Mouse (Mus musculus) layer of hippocampus, postnatal 25 days (tissue): ENCODE measurements around the gene Crip3. TPM values are rescaled to one million over a fixed set of nuclear protein-coding genes. Genes with fewer than 3 reads are reported as not detected.

ENCODE experiments used
- DNase-seq, 2 experiments: peaks; one replicate each; pipeline ENCODE4 v3.0.0; 2022; ENCODE audit warnings: mixed read lengths in 2 of 2, low spot score in 1 of 2; ENCODE audit errors: extremely low spot score in 1 of 2
- total RNA-seq, 2 experiments: library from RNA; stranded (reverse); gene quantifications; 2 replicates each; pipeline ENCODE4 v1.2.3; 2021

Crip3 gene
- total RNA-seq: 1 to 10 TPM; 2.5 to 2.9 TPM

DNA sequence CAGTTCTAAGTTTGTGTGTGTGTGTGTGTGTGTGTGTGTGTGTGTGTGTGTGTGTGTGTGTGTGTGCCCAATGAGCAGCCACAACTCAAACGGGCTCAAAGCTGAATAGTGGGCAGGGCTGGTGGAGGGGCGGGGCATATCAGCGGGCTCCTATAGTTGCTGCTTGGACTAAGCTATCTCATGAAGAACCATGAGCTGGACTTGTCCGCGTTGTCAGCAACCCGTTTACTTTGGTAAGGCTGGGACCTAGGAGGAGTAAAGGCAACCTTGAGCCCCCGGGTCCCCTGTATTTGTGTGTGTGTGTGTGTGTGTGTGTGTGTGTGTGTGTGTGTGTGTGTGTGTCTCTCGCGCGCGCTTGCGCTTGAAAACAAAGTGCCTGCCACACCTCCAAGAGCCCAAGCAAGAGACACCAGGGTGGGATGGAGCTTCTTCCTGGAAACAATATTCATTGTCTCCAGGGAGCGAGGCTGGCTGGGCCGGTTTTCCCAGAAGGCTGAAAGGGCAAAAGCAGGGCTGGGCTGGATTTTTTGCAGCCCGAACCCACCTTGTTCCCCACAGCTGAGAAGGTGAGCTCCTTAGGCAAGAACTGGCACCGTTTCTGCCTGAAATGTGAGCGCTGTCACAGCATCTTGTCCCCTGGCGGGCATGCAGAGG is at the start of gene Crip3:
Crip3 (plus strand) TSS at position 166 of the 654 bp plus-strand sequence.
- no peak for DNase-seq

GRCm38 (mm10) chr17:46383294-46384060 is 45.2 kb upstream of the Crip3 start, which contains the start of gene Zfp318:
Gene Zfp318 (plus strand): TSS chr17:46383731.
- peak; percentile 93 to 94 for DNase-seq

GRCm38 (mm10) chr17:46384061-46384801 is 44.5 kb upstream of the Crip3 start:
- DNase-seq: peak; percentile 17 to 20

DNA sequence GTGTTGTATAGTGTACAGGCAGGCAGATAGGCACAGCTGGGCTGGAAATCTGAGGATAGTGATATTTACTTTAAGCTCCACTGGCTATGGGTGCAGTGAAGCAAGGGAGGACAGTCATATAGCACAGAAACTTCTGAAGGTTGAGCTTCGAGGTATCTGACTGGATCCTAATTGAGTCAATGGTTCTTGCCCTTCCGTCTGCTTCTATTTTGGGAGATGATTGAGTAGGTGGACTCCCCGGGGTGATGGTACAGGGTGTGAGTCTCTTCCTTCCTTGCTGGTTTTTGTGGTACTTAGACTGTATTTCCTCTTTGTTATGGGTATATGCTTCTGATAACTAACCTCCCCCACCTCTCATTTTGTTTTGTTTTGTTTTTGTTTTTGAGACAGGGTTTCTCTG is 40.5 kb upstream of the Crip3 start:
- DNase-seq: no peak

DNA sequence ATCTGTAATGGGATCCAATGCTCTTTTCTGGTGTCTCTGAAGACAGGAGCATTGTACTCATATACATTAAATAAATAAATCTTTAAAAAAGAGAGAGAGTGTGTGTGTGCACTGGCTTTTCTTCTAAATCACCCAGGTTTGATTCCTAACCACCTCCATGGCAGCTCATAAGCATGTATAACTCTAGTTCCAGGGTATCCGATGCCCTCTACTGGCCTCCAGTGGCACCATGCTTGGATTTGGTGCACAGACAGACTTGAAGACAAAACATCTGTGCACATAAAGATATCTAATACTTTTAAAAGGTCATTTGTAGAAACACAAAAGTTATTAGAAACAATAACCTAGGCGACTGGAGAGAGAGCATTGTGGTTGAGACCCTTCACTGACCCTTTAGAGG is 35.7 kb upstream of the Crip3 start:
- peak in 1 of 2 experiments; percentile 17 for DNase-seq

- DNase-seq: no peak
Observed at GRCm38 (mm10) chr17:46394631-46395030, 34.1 kb upstream of the Crip3 start.

GRCm38 (mm10) chr17:46408478-46408877 is 20.2 kb upstream of the Crip3 start:
- DNase-seq: no peak

GRCm38 (mm10) chr17:46418628-46419027 is 10.1 kb upstream of the Crip3 start:
- no peak for DNase-seq

DNA sequence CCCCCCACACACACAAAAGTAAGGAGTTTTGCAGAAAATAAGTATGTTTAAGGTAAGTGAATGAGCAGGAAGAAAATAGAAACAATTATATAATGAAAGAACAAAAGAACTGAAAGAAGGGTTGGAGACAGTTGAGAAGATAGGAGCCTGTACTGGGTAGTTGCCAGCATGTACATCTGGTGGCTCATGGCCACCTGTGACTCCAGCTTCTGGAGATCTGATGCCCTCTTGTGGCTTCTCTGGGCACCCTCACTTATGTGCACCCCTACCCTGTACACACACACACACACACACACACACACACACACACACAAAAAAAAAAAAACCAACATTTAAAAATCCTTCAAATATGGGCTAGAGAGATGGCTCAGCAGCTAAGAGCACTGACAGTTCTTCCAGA is 9.0 kb upstream of the Crip3 start:
- DNase-seq: no peak

GRCm38 (mm10) chr17:46426496-46426895 is 2.2 kb upstream of the Crip3 start:
- no peak for DNase-seq

GRCm38 (mm10) chr17:46433627-46434026 is 4.9 kb downstream of the Crip3 start:
- DNase-seq: no peak

- no peak for DNase-seq
Observed at GRCm38 (mm10) chr17:46436672-46437366, 8.1 kb downstream of the Crip3 start.

DNA sequence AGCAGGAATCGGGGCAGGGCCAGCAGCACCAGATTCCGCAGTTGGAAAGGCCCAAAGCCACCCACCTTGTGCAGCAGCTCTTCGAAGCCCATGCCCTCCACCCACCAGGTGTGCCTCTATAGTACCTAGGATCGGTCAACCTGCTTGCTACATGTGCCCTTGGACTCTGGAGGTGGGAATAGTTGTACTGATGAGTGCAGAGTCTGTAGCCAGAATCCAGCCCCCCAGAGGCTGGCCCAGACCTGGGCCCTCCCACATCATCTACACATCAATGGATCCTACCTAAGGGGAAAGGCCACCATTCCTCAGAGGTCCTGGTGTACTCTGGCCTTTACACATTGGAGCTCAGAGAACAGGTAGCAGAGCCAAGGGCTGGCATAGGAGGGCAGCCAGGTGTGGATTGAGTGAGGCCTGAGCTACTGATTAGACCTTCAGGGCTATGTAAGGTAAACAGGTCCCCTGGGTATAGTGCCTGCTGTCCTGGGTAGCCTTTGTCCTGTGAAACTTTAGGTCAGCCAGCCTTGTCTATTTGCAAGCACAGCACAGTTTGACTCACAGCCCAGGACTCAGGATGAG is 9.7 kb downstream of the Crip3 start, which contains the start of gene Slc22a7:
Slc22a7 (minus strand) TSS at position 160 of the 576 bp plus-strand sequence.
- DNase-seq: no peak

DNA sequence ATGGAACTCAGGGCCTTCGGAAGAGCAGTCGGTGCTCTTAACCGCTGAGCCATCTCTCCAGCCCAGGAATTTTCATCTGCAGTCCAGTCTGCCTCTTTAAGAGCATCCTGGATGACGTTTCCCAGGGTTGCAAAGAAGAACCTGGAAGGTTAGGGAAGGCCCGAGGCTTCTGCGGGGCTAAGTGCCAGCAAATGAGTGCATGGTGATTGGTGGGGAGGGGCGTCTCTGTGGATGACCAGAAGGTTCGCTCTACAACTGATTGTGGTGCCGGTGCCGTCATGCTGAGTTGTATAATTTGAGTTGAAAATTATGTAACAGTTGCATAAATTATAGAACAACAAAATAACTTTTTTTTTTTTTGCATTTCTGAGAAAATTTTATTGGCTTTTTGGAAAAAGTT is 10.4 kb downstream of the Crip3 start:
- DNase-seq: no peak

GRCm38 (mm10) chr17:46444839-46445579 is 16.3 kb downstream of the Crip3 start:
- no peak for DNase-seq

GRCm38 (mm10) chr17:46446264-46446663 is 17.5 kb downstream of the Crip3 start:
- no peak for DNase-seq

DNA sequence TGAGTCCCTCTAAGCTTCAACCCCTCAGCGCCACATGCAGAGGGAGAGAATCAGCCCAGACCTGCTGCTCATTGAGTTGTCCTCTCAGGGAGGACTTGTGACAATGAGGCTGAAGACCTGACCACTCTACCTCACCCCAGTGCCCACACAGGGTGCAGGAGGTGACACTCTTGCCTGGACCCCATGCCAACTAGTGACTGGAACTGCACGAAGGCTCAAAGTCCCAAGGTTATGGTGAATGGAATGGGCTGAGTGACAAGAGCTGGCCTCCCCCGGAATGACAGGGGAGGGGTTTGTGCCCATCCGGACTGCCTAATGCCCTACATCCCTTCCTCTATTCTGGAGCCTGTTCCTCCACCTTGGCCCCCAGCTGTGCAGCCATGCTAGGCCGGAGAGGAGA is 24.0 kb downstream of the Crip3 start:
- DNase-seq: no peak

DNA sequence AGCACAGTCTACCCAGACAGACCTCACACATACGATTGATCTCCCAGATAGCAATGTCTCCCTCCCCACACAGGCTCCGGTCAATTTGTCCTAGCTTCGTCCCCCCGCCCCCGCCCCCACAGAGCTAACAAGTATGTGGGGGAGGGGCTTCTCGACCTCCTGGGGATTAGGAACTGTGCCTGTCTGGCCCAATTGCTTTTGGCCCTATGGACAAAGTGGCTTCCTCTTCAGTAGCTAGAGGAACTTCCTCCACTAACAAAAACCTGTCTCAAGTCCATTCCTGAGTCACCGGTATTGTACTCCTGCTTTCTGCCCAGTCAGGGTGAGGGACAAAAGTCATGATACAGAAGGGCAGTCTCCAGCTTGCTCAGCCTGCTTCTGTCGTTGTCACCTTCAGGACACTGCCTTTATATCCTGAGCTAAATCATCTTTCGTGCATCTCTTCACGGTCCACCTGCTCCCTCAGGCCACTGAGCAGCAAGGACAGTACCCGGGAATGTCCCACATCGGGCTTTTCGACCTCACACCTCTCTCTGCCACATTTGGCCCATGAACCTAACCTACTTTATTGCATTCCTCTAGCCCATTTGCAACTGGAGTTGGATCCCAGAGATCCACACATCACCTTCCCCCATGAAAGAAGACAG is 24.7 kb downstream of the Crip3 start:
- no peak for DNase-seq

DNA sequence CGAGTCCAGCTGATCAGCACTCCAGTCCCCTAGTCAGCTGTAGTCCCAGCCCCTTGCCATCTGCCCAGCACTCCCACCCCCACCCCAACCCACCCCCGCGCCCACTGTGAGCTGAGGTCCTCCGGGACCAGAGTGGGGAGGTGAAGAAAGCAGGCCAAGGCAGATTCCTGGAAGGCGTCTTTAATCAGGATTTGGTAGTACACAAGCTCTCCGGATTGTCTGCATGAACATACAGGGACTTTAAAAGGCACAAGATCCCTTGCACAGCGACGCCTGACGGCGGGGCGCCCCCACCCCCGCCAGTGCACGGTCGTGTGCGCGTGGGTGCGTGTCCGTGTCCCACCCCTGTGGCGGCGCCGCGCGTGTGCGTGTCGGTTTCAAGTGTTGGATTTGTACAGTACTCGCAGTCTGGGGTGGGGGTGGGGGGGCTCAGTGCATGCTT is 25.3 kb downstream of the Crip3 start:
- DNase-seq: no peak
